Mouse (Mus musculus): Measurements from ENCODE around the gene Acsl6.
"Not testable (repeated sequence)": the region's sequence is repeated elsewhere in the genome, so short reads cannot be mapped to it uniquely, and the experiment has no call there.

Acsl6 gene

DNA sequence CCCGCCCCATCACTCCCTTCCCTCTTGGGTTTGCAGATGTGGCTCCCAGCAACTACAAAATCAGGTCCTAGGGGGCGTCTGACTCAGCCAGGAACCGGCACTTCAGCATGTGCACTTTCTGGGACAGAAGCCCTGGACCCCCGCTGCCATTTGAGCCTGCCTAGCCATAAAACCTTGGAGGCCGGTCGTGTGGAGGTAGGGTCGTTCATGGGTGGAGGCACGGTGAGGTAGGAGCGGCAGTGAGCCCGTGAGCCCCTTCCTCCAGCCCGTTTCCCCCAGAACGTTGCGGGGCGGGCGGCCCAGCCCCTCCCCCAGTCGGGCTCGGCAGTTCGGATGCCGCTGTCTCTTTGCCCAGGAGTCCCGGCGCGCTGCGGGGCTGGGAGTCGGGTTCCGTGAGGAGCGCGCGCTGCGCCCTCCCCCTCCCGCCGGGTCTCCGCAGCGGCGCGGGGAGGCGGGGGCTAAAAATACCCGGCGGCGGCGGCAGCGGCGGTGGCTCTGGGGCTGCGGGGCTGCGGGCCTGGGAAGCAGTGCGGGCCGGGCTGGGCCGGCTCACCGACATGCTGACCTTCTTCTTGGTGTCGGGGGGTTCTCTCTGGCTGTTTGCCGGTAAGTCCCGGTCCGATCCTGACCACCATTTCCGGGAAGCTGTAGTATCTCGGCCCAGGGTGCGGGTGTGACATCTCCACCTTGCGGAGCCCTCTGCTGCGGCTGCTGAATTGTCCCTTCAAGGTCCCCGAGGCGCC, at the start of gene Acsl6:
TSS of gene Acsl6 (plus strand) at position 71 of the 743 bp plus-strand sequence.
- DNase-seq (ENCODE audit: low spot score), result no peak

DNA sequence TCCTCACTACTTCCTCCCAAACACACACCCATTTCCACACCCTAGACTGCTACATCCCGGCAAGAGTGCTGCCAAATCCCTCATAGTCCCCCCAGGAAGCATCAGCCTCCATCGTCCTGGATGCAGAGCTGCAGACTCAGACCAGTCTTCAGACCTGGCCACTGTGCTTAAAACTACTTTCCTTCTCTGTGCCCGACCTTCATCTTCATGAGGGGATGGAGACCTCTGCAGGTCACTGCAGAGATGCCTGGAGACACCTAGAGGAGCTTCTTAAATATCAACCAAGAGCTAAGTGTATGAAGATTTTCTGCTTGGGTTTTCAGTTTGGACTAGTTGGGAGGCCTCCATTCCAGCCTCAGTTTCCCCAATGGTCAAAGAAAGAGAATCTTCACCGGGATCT, 49.5 kb upstream of the Acsl6 start:
- DNase-seq (ENCODE audit: low spot score), result no peak

DNA sequence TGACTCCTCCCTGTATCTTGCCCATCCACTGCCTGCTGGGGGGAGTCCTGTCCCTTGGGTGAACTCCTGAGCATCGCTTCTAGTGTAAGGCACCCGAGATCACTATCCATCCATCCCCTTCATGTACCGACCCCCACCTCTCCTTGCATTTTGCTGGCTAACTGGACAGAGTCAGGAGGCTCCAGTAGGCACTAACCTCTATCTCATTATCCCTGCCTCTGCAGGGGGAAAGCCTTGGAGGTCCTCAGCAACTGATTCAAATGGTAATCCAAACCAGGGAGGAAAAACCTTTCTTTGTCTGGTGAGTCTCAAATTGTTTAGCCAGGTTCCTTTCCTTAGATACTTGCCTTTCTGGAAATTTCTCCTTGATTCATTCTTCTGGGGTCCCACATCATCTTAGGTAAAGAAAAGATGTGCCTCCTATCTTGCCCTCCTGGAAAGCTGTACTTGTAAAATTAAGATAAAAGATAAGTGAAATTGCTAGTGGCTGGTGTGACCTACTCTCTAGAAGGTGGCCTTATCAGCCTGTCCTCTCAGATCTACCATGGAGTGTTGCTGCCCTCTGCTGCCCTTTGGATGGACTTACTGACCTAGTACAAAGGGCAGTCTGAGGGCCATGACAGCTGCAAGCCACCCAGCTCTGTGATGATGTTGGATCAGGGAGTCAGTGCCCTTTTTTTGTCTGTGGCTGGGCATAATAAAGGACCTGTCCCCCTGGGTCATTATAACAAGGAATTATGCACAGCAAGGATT, 46.8 kb upstream of the Acsl6 start:
- DNase-seq (ENCODE audit: low spot score), result peak; percentile 29

DNA sequence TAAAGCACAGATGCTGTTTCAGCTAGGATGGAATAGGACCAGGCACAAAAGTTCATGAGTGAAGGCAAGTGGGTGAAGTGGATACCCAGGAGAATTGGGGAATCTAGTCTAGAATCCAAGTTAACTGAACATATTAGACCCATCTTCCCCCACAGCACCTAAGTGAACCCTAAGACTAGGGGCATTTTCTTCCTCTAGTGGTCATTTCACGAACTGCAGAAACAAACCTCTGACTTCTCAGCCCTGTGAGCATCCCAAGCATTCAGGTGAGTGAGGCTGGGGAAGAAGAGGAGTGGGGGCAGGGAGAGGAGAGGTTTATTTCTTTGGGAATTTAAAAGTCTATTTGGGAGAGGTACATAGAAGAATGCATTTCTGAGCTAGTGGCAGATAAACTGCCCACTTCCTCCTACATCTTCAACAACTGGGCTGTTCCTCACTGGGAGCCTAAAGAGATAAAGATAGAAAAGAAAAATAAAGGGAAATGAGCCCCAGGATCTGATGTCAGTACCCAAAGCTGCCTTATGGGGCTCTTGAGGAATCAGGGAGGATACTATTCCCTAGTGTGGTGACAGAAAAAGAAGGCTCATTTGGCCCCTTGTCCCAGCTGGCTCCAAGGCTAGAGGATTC, 40.1 kb upstream of the Acsl6 start:
- no peak for DNase-seq (ENCODE audit: low spot score)

DNA sequence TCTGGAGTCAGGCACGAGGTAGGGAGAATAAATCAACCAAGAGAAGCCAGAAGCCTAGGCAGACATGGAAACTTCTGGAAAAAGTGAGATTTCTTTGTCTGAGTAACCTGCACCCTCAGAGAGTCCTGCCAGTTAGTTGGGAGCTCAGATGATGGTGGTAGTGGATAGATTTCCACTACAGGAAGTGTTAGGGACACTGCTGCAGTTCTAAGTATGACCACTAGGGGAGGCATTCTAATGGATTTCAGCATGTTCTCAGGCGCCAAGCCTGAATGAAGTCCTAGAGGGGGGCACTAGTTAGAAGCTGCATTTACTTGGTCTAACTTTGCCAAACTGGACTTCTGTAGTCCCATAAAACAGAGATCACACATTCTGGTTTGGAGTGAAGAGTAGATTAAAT, 39.1 kb upstream of the Acsl6 start:
- DNase-seq (ENCODE audit: low spot score), result peak; percentile 61

DNA sequence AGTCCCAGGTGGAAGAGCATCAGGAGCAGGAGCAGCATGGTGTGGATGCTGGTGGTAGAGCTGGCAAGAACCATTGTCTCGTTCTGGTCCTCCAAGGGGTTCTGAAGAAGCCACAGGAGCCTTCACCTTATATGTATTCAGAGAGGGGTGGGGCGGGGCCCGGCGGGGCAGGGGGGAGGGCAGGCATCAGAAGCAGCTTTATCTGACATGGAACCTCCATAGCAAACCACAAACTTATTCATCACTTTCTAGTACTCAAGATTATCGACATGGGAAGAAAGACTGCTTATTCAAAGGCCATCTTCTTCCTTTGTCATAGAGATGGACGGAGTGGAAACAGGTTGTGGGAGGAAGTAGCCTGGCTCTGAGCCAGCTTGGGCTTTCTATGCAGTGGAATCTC, 36.4 kb upstream of the Acsl6 start, which contains the start of gene Il3:
TSS of gene Il3 (minus strand) at position 101 of the 400 bp plus-strand sequence.
- no peak for DNase-seq (ENCODE audit: low spot score)

DNA sequence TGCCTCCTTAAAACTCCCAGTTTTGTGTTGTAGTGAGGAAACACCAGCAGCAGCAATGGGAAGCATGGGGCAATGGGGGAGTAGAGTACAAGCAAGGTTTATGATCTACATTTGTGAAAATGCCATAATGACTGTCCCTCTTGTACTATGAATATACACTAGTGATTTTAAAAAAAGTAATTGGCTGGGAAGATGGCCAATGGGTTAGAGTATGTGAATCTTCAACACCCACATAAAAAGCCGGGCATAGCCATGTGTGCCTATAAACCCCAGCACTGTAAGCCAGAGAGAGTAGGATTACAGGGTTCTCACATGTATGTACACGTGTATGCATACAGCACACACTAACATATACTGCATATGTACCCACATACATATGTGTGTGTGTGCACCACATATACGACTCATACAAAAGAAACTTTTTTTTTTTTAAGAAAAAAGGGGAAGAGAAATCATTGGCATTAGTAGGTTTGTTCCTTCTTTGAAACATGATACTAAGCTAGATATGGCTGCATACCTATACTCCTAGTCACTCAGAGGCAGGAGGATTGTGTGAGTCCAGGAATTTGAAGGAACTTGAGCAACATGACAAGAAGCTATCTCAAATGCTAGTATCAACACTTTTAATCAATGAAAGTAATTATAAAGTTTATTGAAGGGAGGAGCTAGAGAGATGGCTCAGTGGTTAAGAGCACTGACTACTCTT, 34.3 kb upstream of the Acsl6 start:
- DNase-seq (ENCODE audit: low spot score), result no peak

DNA sequence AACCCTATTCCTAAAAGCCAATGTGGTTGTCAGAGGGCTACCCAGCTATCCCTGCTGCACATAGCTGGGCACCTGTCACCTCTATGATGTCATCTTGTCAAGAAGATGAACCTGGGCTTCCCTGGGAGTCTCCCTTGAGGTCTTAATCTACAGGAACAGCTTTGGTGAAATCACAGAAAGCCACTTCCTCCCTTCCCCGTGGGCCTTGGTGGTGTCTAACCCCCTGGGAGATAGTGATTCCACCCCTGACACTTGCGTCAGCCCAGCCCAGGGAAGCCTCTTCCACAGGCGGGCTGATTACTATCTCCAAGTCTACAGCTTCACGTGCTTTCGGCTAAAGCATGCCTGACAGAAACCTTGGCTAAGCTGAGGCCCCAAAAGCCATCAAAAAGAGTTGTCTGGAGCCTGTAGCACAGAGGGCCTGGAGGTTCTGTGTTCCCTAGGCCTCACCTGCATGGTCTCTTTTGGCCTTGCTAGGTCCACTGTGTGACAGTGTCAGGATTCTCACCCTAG, 32.1 kb upstream of the Acsl6 start:
- DNase-seq (ENCODE audit: low spot score), result no peak

DNA sequence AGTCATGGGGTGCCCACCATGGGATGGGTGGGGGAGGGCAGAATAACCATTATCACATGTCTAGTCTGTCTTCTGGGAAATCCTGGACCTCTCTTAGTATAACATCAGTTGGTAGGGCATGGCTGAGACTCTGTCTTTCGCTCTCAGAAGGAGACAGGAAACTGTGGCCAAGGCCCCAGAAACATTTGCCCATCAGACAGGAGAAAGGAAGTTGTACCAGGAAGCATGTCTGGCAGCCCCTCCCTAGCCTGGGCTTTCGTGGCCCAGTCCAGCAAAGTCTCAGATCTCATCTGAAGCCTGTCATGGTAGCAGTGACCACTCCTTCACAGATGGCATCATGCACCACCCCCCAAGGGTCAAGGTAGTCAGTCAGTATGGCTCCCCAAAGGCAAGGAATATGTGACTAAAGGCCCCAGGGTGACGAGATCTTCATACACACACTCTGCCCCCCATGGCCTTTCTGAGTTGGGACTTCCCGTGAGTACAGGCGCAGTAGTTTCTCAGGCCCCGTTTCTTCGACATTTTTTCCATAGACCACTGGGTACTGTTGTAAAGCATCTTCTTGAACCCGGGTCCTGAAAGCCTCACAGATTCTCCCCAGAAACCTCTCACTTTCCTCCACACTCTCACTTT, 15.7 kb upstream of the Acsl6 start:
- DNase-seq (ENCODE audit: low spot score), result no peak

DNA sequence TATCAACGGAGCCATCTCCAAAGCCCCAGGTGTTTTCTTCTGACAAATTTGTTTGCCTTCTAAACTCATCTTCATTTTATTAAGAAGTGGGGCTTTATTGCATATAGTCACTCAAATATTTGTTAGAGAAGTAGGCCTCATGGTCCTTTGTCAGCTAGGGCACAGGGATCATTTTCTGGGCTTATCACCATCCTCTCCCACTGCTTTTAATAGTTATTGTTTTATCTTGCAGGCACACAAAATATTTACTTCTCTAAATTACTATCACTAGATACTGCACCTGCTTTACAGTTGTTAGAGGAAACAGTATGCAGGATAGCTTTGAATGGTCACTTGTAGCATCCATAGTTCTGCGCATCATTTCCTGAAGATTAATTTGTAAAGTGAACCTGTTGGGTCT, 11.4 kb upstream of the Acsl6 start:
- DNase-seq (ENCODE audit: low spot score), result no peak

DNA sequence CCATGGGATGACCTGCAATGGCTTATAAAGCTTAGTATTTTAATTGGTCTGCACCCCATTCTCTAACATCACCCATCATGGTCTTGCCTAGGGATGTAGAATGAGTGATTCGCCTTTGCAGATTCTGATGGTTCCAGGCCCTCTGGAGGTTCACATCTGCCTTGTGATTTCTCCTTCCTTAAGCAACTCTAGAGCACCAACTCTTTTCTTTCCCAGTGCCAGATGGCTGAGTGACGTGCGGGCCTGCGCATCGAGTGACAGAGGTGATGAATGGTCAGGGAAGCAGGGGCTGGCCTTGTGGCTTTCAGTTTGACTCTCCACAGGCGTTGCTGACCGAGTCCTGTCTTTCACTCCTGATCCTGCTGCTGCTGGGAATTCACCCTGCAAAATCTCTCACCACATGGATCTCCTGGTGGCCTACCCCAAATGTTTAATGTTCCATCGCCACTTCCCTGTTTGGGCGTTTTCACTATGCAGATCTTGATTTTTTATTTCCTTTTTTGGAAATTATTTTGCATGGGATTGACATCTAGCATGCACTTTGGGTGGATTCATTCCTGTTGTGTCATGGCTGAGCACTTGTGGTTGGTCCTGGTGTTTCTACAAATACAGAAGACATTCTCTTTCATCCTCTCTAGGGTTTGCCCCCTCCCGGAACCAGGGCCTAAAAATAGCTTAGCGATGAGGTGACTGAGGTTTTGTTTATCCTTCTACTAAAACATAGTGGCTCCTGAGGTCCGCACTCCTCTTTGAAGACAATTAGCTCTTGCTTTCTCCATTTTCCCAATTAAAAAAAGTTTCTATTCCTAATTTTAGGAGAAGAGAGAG, 9.4 kb upstream of the Acsl6 start:
- no peak for DNase-seq (ENCODE audit: low spot score)

DNA sequence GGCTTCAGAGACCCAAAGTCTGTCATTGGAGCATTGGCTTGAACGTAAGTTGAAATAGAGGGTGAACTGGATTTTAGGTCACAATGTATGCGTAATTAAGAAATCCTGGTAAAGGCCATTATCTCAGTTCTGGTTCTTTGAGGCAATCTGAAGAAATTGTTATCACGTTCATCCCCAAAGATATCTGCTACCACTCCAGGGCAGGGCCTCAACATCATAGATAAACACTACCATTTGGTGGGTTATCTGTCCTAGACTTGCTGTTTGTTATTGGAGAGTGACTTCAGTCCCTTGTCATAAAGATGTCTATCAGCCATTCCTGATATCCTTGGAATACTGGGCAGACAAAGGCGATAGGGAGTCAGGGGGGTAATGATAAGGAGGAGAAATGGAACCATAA, 7.6 kb upstream of the Acsl6 start:
- no peak for DNase-seq (ENCODE audit: low spot score)

DNA sequence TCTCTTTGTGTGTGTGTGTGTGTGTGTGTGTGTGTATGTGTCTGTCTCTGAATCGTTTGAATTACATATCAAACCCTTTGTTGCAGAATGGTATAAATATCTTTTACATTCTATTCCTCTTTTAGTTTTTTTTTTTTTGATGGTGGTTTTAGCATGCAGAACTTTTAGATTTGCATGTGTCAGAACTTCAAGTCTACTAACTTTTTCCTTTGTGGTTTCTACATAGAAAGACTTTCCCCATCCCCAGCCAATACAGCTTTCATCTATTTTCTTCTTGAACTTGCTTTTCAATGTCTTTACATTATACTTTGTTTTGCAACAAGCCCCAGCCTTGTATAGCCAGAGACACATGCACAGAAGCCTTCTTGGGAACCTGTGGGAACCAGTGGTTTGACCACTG, 6.9 kb upstream of the Acsl6 start:
- DNase-seq (ENCODE audit: low spot score), result no peak

DNA sequence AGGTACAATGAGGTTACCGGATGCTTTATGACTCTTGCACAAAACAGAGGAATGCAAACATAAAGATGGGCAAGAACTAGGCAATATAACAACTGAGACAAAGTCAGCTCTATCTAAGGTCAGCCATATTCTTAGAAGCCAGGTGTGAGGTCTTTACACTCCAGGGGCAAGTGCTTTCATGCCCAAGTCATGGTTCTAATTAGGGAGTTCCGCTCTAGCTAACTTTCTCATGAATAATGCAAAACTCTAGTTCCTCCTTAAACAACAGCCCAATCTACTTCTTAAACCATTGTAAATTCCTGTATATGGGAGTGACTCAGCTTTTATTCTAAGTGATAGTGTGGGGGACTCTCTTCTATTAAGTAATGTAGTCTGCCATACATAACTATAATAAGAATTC, 6.1 kb upstream of the Acsl6 start:
- DNase-seq (ENCODE audit: low spot score), result not testable (repeated sequence)

DNA sequence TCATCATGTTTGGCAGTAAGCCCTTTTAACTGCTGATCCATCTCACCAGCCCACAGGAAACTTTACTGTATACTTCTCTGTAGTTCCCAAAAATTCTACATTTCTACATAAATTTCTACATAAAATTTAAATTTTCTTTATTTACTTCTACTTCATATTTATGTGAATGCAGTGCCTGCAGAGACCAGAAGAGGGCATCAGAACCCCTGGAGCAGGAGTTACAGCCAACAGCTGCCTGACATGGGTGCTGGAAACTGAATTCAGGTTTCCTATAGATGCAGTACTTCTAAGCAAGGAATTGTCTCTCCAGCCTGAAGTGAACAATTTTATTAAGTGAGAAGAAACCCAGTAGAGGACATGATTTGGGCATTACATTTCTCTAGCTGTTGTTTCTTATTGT, 4.8 kb upstream of the Acsl6 start:
- DNase-seq (ENCODE audit: low spot score), result no peak

DNA sequence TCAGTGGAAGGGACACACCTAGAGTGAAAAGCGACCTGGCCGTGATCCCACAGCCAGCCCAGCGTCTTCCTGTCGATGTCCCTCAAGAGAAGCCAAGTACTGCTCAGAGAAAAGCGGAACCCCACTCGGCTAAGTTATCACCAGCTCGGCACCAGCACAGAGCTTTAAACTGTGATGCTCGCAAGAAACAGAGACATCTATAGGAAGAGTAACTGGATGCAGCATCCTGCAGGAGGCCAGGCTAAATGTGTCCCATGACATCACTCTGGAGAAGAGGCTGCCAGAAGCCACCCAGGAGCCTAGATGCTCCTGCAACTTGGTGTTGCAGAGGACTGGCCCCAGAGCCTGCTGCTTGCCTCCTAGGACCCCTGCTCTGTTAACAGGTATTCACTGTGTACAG, 1.6 kb upstream of the Acsl6 start:
- DNase-seq (ENCODE audit: low spot score), result no peak

DNA sequence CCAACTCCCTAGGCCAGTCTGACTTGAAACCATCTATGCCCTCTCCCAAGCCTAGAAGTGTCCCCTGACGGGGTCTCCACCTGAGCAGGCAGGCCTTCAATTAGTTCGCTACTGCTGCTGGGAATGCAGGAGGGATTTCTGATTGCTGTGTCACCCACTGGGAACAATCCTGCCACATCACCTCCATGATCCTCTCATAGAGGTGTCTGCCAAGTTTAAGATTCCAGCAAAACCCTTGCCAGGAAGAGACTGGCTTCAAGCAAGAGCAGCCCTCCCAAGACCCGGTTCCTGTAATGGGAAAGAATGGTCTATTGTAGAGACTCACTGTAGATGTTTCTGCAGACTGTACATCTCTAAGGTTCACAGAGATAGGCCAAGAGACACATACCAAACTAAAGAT, 992 bp upstream of the Acsl6 start:
- DNase-seq (ENCODE audit: low spot score), result no peak

DNA sequence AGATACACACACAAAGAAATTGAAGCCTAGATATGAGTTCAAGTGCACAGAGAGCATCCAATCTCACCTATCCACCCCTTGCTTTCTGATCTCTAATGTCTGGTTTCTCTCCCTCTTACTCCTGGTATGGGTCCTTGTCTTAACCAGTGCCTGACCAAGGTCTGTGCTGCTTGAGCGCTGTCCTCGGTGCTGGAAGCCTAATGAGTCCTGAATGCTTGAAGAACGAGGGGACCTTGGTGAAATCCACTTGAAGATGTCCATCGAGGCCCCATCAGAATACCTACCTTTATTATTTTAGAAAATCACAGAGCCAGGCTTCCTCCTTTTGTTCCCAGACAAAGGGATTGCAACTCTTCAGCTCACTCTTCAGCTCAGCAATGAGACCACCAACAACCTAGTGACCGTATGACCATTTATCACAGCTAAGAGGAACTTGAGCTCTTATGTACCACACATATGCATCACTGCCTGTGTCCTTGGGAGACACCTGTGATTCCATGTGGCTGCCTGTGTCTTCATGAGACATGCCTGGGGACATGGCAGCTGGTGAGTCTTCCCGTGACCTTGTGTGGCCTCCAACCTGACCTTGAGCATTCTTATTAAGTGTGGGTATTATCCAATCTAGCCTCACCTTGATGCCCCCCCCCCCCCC, 396 bp upstream of the Acsl6 start:
- no peak for DNase-seq (ENCODE audit: low spot score)

DNA sequence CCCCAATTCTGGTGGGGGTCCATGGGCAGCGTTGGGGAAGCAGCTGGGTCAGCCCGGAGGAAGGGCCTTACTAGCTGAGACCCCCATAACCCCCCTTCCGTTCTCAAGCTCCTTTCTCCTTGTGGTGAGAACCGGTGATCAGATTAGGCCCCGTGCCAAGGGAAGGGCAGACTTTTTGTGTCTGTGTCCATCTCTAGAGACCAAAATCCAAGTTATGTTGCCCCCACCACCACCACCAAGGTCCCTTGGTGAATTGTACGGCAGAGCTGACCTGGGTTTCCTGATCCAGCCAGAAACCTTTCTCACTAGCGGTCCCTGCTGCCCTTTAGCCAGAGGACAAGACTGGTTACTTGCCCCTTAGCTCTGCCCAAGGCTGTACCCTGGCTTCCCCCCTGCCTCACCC, 874 bp downstream of the Acsl6 start:
- DNase-seq (ENCODE audit: low spot score), result no peak

DNA sequence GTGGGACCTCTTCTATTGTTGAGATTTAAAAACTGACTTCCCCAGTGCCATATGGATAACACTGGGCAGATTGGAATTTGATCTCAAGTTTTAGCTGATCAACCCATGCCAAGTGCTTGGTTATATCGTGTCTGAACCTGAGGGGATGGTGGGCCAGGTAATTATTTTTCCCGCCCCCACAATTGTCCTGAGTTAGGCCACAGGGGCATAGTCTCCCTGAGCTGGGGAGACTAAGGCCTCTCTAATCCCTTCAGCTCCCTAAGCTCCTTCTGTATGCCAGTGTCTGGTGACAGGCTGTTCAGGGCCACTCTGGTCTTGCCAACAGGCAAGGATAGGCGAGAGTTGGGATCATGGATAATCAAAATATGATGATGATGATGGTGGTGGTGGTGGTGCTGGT, 1.7 kb downstream of the Acsl6 start:
- DNase-seq (ENCODE audit: low spot score), result no peak
